In genomic region chr2:77106150-77106549, GRCm38 (mm10) we compare ENCODE assay signal across 24 mouse cellular contexts.
DNase-seq lines count a peak whose midpoint lies in the region; ATAC-seq and TF ChIP-seq lines count a peak whose summit lies in the region.
"Had no signal": no experiment of that assay in that cellular context is flagged by ENCODE, and none has a peak within 500 bp of the region (broad histone marks: within the 10 kb centered on the region; RNA-seq: fewer than 3 reads in every experiment).

No protein-coding gene starts in this region.

- H3K9ac ChIP-seq in heart, embryonic 13.5 days = no peak overlapping the region
- H3K9ac ChIP-seq in kidney, postnatal 0 days (ENCODE audit: low read depth, low read length) = no peak overlapping the region
- no peak overlapping the region for H3K9ac ChIP-seq in kidney, embryonic 14.5 days (ENCODE audit: low read depth, low read length)
- no peak overlapping the region for H3K9ac ChIP-seq in forebrain, embryonic 15.5 days (replicated peaks)
- H3K9ac ChIP-seq: embryonic facial prominence, embryonic 13.5 days; forebrain, embryonic 13.5 days; limb, embryonic 12.5 days; liver, embryonic 13.5 days had no signal

- H3K27me3 ChIP-seq in heart, embryonic 13.5 days (replicated peaks) = no peaks in the 10 kb centered on the region
- H3K27me3 ChIP-seq in kidney, postnatal 0 days (ENCODE audit: insufficient read depth, low read length) = no peaks in the 10 kb centered on the region
- no peaks in the 10 kb centered on the region for H3K27me3 ChIP-seq in kidney, embryonic 14.5 days (ENCODE audit: control insufficient read depth, insufficient read depth, low read length)
- H3K27me3 ChIP-seq in forebrain, embryonic 15.5 days = no peaks in the 10 kb centered on the region
- H3K27me3 ChIP-seq in embryonic facial prominence, embryonic 10.5 days (replicated peaks; ENCODE audit: low read depth, poor library complexity, severe bottlenecking) = no peaks in the 10 kb centered on the region
- H3K27me3 ChIP-seq: CH12.LX; embryonic facial prominence, embryonic 13.5 days; forebrain, embryonic 13.5 days; limb, embryonic 12.5 days; liver, embryonic 13.5 days; Patski had no signal

- TF ChIP-seq CTCF in kidney, postnatal 0 days (IDR thresholded peaks at IDR 0.05; ENCODE audit: low read depth) = no peak

- H3K27ac ChIP-seq in heart, embryonic 13.5 days (replicated peaks) = peak overlapping the region; percentile 43; the same call in 1 of the 2 replicates
- H3K27ac ChIP-seq in kidney, postnatal 0 days = no peak overlapping the region
- H3K27ac ChIP-seq in kidney, embryonic 14.5 days (ENCODE audit: low read depth, low read length) = no peak overlapping the region
- no peak overlapping the region for H3K27ac ChIP-seq in forebrain, embryonic 15.5 days (replicated peaks)
- no peak overlapping the region for H3K27ac ChIP-seq in embryonic facial prominence, embryonic 10.5 days (replicated peaks)
- H3K27ac ChIP-seq: embryonic facial prominence, embryonic 13.5 days; forebrain, embryonic 13.5 days; limb, embryonic 12.5 days; liver, embryonic 13.5 days; macrophage had no signal

- no peak for ATAC-seq in heart, embryonic 13.5 days (ENCODE audit: extremely low read depth, insufficient number of reproducible peaks, low FRiP score, low TSS enrichment)
- ATAC-seq in kidney, postnatal 0 days (replicated peaks; ENCODE audit: low FRiP score, low read depth) = 0 out of 2 replicates have a peak, but pooled peaks have one; percentile 43
- no peak for ATAC-seq in kidney, embryonic 14.5 days (ENCODE audit: low FRiP score, low TSS enrichment)
- no peak for ATAC-seq in forebrain, embryonic 15.5 days (replicated peaks)
- ATAC-seq: forebrain, embryonic 13.5 days; intestine, postnatal 0 days; midbrain, embryonic 16.5 days; Patski had no signal

- H3K9me3 ChIP-seq in heart, embryonic 13.5 days = 0 out of 2 replicates have a peak, but pooled peaks cover 5% of the 10 kb centered on the region
- no peaks in the 10 kb centered on the region for H3K9me3 ChIP-seq in kidney, postnatal 0 days (replicated peaks; ENCODE audit: low read length)
- no peaks in the 10 kb centered on the region for H3K9me3 ChIP-seq in kidney, embryonic 14.5 days (ENCODE audit: control insufficient read depth, low read length)
- H3K9me3 ChIP-seq in forebrain, embryonic 15.5 days = no peaks in the 10 kb centered on the region
- no peaks in the 10 kb centered on the region for H3K9me3 ChIP-seq in embryonic facial prominence, embryonic 10.5 days
- H3K9me3 ChIP-seq: embryonic facial prominence, embryonic 13.5 days; forebrain, embryonic 13.5 days; limb, embryonic 12.5 days; liver, embryonic 13.5 days had no signal

- H3K4me2 ChIP-seq in heart, embryonic 13.5 days = no peak overlapping the region
- H3K4me2 ChIP-seq in kidney, postnatal 0 days (ENCODE audit: low read length) = no peak overlapping the region
- no peak overlapping the region for H3K4me2 ChIP-seq in kidney, embryonic 14.5 days (replicated peaks; ENCODE audit: low read depth, low read length)
- no peak overlapping the region for H3K4me2 ChIP-seq in forebrain, embryonic 15.5 days (replicated peaks)
- H3K4me2 ChIP-seq: embryonic facial prominence, embryonic 13.5 days; forebrain, embryonic 13.5 days; limb, embryonic 12.5 days; liver, embryonic 13.5 days had no signal

- no peak overlapping the region for H3K4me3 ChIP-seq in heart, embryonic 13.5 days
- no peak overlapping the region for H3K4me3 ChIP-seq in kidney, postnatal 0 days (replicated peaks; ENCODE audit: low read depth, low read length)
- no peak overlapping the region for H3K4me3 ChIP-seq in kidney, embryonic 14.5 days (ENCODE audit: low read length)
- H3K4me3 ChIP-seq in forebrain, embryonic 15.5 days = no peak overlapping the region
- H3K4me3 ChIP-seq in embryonic facial prominence, embryonic 10.5 days = no peak overlapping the region
- H3K4me3 ChIP-seq: embryonic facial prominence, embryonic 13.5 days; erythroblast, embryonic 14.5 days; forebrain, embryonic 13.5 days; limb, embryonic 12.5 days; liver, embryonic 13.5 days had no signal

- H3K4me1 ChIP-seq in heart, embryonic 13.5 days = peaks cover 10% of the 10 kb centered on the region
- H3K4me1 ChIP-seq in kidney, postnatal 0 days (replicated peaks; ENCODE audit: insufficient read depth, low read length) = no peaks in the 10 kb centered on the region
- no peaks in the 10 kb centered on the region for H3K4me1 ChIP-seq in kidney, embryonic 14.5 days (ENCODE audit: control insufficient read depth, insufficient read depth, low read length)
- no peaks in the 10 kb centered on the region for H3K4me1 ChIP-seq in forebrain, embryonic 15.5 days
- no peaks in the 10 kb centered on the region for H3K4me1 ChIP-seq in embryonic facial prominence, embryonic 10.5 days
- H3K4me1 ChIP-seq: embryonic facial prominence, embryonic 13.5 days; forebrain, embryonic 13.5 days; limb, embryonic 12.5 days; liver, embryonic 13.5 days had no signal

- peaks cover 76% of the 10 kb centered on the region for H3K36me3 ChIP-seq in heart, embryonic 13.5 days
- H3K36me3 ChIP-seq in kidney, postnatal 0 days (ENCODE audit: insufficient read depth, low read length) = no peaks in the 10 kb centered on the region
- H3K36me3 ChIP-seq in kidney, embryonic 14.5 days (ENCODE audit: control insufficient read depth, insufficient read depth, low read length) = no peaks in the 10 kb centered on the region
- H3K36me3 ChIP-seq in forebrain, embryonic 15.5 days = no peaks in the 10 kb centered on the region
- no peaks in the 10 kb centered on the region for H3K36me3 ChIP-seq in embryonic facial prominence, embryonic 10.5 days (replicated peaks)
- H3K36me3 ChIP-seq: embryonic facial prominence, embryonic 13.5 days; G1E; limb, embryonic 12.5 days; liver, embryonic 13.5 days had no signal

- no peak for DNase-seq in heart, adult 9 months (ENCODE audit: low spot score in 2 of 2)
- DNase-seq in kidney, postnatal 0 days (ENCODE audit: low spot score) = no peak
- DNase-seq in adrenal gland, adult 8-10 months = peak; percentile 25
- peak; percentile 39 for DNase-seq in adrenal gland, postnatal 14 days
- no peak for DNase-seq in embryonic facial prominence, embryonic 10.5 days (ENCODE audit: low spot score)
- DNase-seq: B cell, adult 2 months; cerebellum, adult 18-20 months; cerebellum, postnatal 25 days; liver, embryonic 13.5 days; right cerebral cortex, postnatal 4 days; thymus, postnatal 14 days had no signal

- 78% methylated on average over 3 of the region's 3 CpGs for WGBS in heart, embryonic 13.5 days
- WGBS in kidney, postnatal 0 days = 87% methylated on average over 3 of the region's 3 CpGs
- whole genome bisulfite sequencing in kidney, embryonic 14.5 days = 91% methylated on average over 3 of the region's 3 CpGs
- WGBS in forebrain, embryonic 15.5 days = 95% methylated on average over 3 of the region's 3 CpGs
- WGBS in embryonic facial prominence, embryonic 10.5 days = 86% methylated on average over 3 of the region's 3 CpGs

Comparison
In these comparisons a context has a peak if more than half of its experiments do, and no peak if none do; other contexts are left out.
1. DNase-seq: peak in adrenal gland, adult 8-10 months (single experiment) and adrenal gland, postnatal 14 days (single experiment); none in heart, adult 9 months (0 of 2), kidney, postnatal 0 days (single experiment) and embryonic facial prominence, embryonic 10.5 days (single experiment).